Comparison of ENCODE assay signal across 24 mouse cellular contexts in the genomic region with DNA sequence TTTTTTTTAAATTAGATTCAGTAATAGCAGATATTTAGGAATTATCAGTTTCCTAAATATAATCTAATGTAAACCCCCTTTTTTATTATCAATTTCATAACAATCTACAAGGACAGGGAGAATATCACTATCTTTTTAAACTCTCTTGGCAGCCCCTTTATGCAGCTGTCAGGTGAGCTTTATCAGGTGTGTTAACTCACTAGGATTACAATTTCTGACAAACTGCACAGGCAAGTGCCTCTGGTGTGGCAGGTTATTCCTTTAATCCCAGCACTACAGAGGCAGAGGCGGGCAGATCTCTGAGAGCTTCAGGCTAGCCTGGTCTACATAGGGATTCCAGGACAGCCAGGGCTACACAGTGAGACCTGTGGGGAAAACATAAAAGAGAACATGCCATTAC.
"Had no signal": no experiment of that assay in that cellular context is flagged by ENCODE, and none has a peak within 500 bp of the region (broad histone marks: within the 10 kb centered on the region; RNA-seq: fewer than 3 reads in every experiment).

No protein-coding gene starts in this region.

- H3K4me1 ChIP-seq: hindbrain, embryonic 13.5 days; hindbrain, embryonic 15.5 days had no signal

- H3K4me3 ChIP-seq: heart, embryonic 12.5 days; hindbrain, embryonic 13.5 days; hindbrain, embryonic 15.5 days; kidney, embryonic 15.5 days; layer of hippocampus, adult 2 months; left cerebral cortex, adult 2 months; limb, embryonic 10.5 days; limb, embryonic 12.5 days; liver, embryonic 13.5 days; liver, embryonic 15.5 days had no signal

- ATAC-seq: forebrain, postnatal 0 days; hindbrain, postnatal 0 days; intestine, embryonic 16.5 days; liver, postnatal 0 days had no signal

- H3K27ac ChIP-seq: hindbrain, embryonic 13.5 days; hindbrain, embryonic 15.5 days; hindbrain, postnatal 0 days; kidney, postnatal 0 days; layer of hippocampus, adult 2 months; left cerebral cortex, adult 2 months; limb, embryonic 10.5 days had no signal

- H3K27me3 ChIP-seq: heart, embryonic 12.5 days; hindbrain, embryonic 13.5 days; hindbrain, embryonic 15.5 days; kidney, embryonic 15.5 days; limb, embryonic 12.5 days; liver, embryonic 13.5 days; liver, embryonic 15.5 days had no signal

- DNase-seq: forebrain, postnatal 0 days; gastrocnemius, postnatal 14 days; gastrocnemius, postnatal 36 days; heart, postnatal 36 days; kidney, adult 11 months; kidney, adult 2 months; kidney, adult 9 months; kidney, postnatal 14 days; kidney, postnatal 36 days; liver; liver, embryonic 13.5 days; liver, postnatal 0 days had no signal

- H3K9ac ChIP-seq: forebrain, postnatal 0 days; heart, embryonic 12.5 days; hindbrain, embryonic 13.5 days; hindbrain, embryonic 15.5 days; limb, embryonic 12.5 days; liver, embryonic 13.5 days; liver, embryonic 15.5 days; liver, postnatal 0 days had no signal

- H3K36me3 ChIP-seq: heart, embryonic 12.5 days; hindbrain, embryonic 13.5 days; hindbrain, embryonic 15.5 days; kidney, embryonic 15.5 days; limb, embryonic 10.5 days; limb, embryonic 12.5 days; liver, embryonic 13.5 days; liver, embryonic 15.5 days had no signal

- H3K4me2 ChIP-seq: heart, embryonic 12.5 days; hindbrain, embryonic 13.5 days; hindbrain, embryonic 15.5 days; kidney, embryonic 15.5 days; limb, embryonic 12.5 days had no signal

- H3K9me3 ChIP-seq: heart, embryonic 12.5 days; hindbrain, embryonic 13.5 days; hindbrain, embryonic 15.5 days; kidney, embryonic 15.5 days; limb, embryonic 10.5 days; limb, embryonic 12.5 days; liver, embryonic 13.5 days; liver, embryonic 15.5 days had no signal
